Mouse (Mus musculus) hindbrain, embryonic 14.5 days (tissue): Measurements from ENCODE around the gene Zfp385c. TPM values are rescaled to one million over a fixed set of nuclear protein-coding genes. Genes with fewer than 3 reads are reported as not detected.

ENCODE experiments used
- ATAC-seq: fragments of 200-750 bp; cut with Nextera tagmentation; 2 replicates; pipeline ENCODE4 v1.8.0; 2017; ENCODE audit warnings: moderate number of reproducible peaks, mild to moderate bottlenecking, moderate TSS enrichment, moderate library complexity; ENCODE audit not compliant: low FRiP score
- DNase-seq: peaks from one replicate; pipeline ENCODE4 v3.0.0-alpha.2; 2015; ENCODE audit warnings: low spot score
- H3K27ac ChIP-seq: fragments of 300-500 bp; sonication (generic); 2 replicates; pipeline ENCODE4 v1.5.1; 2014; ENCODE audit warnings: mild to moderate bottlenecking, moderate library complexity
- H3K27me3 ChIP-seq: fragments of 300-500 bp; sonication (generic); 2 replicates; pipeline ENCODE4 v1.6.1; 2014; ENCODE audit warnings: mild to moderate bottlenecking, low read length, mixed read lengths; ENCODE audit not compliant: control insufficient read depth, insufficient read depth
- H3K36me3 ChIP-seq: fragments of 300-500 bp; sonication (generic); replicated peaks from 2 replicates; pipeline ENCODE4 v1.6.1; 2014; ENCODE audit not compliant: control insufficient read depth, insufficient read depth
- H3K4me1 ChIP-seq: fragments of 300-500 bp; sonication (generic); replicated peaks from 2 replicates; pipeline ENCODE4 v1.6.1; 2014; ENCODE audit warnings: antibody characterized with exemption, low read length, mixed read lengths; ENCODE audit not compliant: control insufficient read depth, insufficient read depth
- H3K4me2 ChIP-seq: fragments of 300-500 bp; sonication (generic); replicated peaks from 2 replicates; pipeline ENCODE4 v1.6.1; 2014; ENCODE audit warnings: mild to moderate bottlenecking, moderate library complexity
- H3K4me3 ChIP-seq: fragments of 300-500 bp; sonication (generic); replicated peaks from 2 replicates; pipeline ENCODE4 v1.5.1; 2014; ENCODE audit warnings: mild to moderate bottlenecking, low read length
- H3K9ac ChIP-seq: fragments of 300-500 bp; sonication (generic); 2 replicates; pipeline ENCODE4 v1.6.1; 2014
- H3K9me3 ChIP-seq: fragments of 300-500 bp; sonication (generic); 2 replicates; pipeline ENCODE4 v1.6.1; 2016; ENCODE audit warnings: low read length; ENCODE audit not compliant: control insufficient read depth
- WGBS: fragments of 180-500 bp; shearing (Covaris S2); extraction: QIAGEN DNeasy Blood & Tissue Kit; methylation state at CpG from one replicate; pipeline ENCODE4 v1.1.7; 2014; 5-methylcytosine and 5-hydroxymethylcytosine counted together
- polyA plus RNA-seq: library from polyadenylated mRNA; unstranded; fragments of >200 nt; fragmentation: Nextera tagmentation; extraction: Ambion mirVana; gene quantifications from 2 replicates; pipeline ENCODE4 v1.2.1, GENCODE M21; 2014

The Zfp385c gene
- polyA plus RNA-seq, 1 experiment from 2014 or later = 0.20 TPM

DNA sequence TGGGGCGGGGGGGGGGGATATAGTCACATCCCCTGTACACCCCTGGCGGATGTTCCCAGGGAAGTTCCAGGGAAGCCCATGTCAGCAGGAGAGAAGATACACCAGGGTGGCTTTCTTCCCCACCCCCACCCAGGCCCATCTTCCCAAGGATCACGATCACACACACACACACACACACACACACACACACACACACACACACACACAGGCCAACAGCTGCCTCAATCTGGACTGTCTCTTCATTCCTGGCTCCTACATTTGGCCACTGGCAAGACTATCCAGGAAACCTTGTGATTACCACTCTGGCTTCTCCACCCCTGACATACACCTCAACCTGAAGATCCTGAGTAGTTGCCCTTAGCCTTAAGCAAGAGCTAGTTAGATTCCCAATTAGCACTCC lies 6.9 kb downstream of the Zfp385c start:
- H3K9ac ChIP-seq = no peak overlapping the region
- 96% methylated on average over 3 of the region's 3 CpGs for WGBS
- no peak overlapping the region for H3K4me2 ChIP-seq
- H3K36me3 ChIP-seq = no peaks in the 10 kb centered on the region
- no peaks in the 10 kb centered on the region for H3K4me1 ChIP-seq
- no peak for DNase-seq
- H3K9me3 ChIP-seq = no peaks in the 10 kb centered on the region
- H3K27me3 ChIP-seq = no peaks in the 10 kb centered on the region
- no peak overlapping the region for H3K4me3 ChIP-seq
- no peak overlapping the region for H3K27ac ChIP-seq
- no peak for ATAC-seq

DNA sequence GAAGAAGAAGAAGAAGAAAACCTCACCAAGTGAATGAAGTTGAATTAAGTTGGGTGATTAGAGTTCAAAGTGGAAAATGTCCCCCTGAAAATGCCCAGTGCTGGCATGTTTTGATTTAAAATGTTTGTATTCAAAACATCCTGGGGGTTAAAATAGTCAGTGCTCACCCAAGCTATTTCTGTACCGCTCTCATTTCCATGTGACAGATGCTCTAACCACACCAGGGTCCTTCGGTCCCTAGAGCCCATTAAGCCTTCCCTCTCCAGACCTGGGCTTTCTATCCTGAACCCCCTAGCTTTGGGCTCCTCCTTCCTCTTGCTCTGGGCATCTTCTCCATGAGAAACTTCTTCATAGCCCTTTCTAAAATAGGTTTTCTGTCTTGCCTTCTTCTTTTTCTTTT lies 8.2 kb downstream of the Zfp385c start:
- Histone ChIP-seq H3K27ac (no peak overlapping the region), H3K9me3 (no peaks in the 10 kb centered on the region), H3K4me2 (no peak overlapping the region), H3K9ac (no peak overlapping the region), H3K27me3 (no peaks in the 10 kb centered on the region), H3K36me3 (no peaks in the 10 kb centered on the region), H3K4me1 (no peaks in the 10 kb centered on the region), H3K4me3 (no peak overlapping the region)
- DNase-seq = no peak
- no peak for ATAC-seq
- WGBS = 73% methylated on average over 2 of the region's 2 CpGs

DNA sequence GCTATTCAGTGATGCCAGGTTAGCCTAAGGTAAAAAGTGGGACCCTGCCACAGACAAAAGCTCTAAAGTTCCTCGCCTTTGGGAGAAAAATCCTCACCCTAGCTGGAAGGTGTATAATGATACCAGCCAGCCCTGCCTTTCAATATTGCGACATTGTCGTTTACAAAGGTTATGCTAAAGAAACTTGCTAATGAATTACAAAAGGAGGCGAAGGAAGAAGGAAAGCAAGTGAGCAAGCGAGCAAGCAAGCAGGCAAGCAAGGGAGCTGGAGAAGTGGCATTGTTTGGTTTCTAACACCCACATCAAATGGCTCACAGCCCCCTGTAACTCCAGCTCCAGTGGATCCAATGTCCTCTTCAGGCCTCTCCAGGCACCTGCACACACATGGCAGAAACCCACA lies 9.7 kb downstream of the Zfp385c start:
- Histone ChIP-seq H3K27ac (no peak overlapping the region), H3K9me3 (no peaks in the 10 kb centered on the region), H3K4me3 (no peak overlapping the region), H3K4me1 (no peaks in the 10 kb centered on the region), H3K9ac (no peak overlapping the region), H3K27me3 (no peaks in the 10 kb centered on the region), H3K4me2 (no peak overlapping the region), H3K36me3 (no peaks in the 10 kb centered on the region)
- DNase-seq (no peak), ATAC-seq (no peak)
- 70% methylated on average over 5 of the region's 5 CpGs for WGBS

GRCm38 (mm10) chr11:100681826-100682225 lies 10.4 kb downstream of the Zfp385c start:
- Histone ChIP-seq H3K4me3 (no peak overlapping the region), H3K4me2 (no peak overlapping the region), H3K36me3 (no peaks in the 10 kb centered on the region), H3K4me1 (no peaks in the 10 kb centered on the region), H3K27ac (no peak overlapping the region), H3K9ac (no peak overlapping the region), H3K9me3 (no peaks in the 10 kb centered on the region), H3K27me3 (no peaks in the 10 kb centered on the region)
- ATAC-seq = no peak
- DNase-seq = no peak
- WGBS = 79% methylated on average over 5 of the region's 5 CpGs

DNA sequence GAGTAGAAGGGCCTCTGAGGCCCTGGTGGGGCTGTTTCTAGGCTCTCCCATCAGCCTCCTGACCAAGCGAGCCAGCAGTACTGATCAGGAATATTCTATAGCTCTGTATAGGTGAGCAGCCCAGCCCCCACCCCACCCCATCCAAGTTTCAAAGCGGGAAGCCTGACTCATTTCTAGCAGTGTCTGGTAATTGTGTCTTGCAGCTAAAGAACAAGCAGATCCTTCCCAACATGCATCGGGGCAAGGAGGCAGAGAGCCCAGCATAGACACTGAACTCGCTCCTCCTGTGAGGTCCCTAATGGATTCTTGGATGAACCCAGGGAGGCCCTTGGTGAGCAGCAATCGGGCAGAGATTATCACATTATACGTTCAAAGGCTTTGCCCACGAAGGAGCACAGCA lies 14.4 kb downstream of the Zfp385c start:
- 63% methylated on average over 7 of the region's 7 CpGs for WGBS
- Histone ChIP-seq H3K4me2 (no peak overlapping the region), H3K9me3 (no peaks in the 10 kb centered on the region), H3K27me3 (no peaks in the 10 kb centered on the region), H3K36me3 (no peaks in the 10 kb centered on the region), H3K27ac (no peak overlapping the region), H3K4me3 (no peak overlapping the region), H3K4me1 (no peaks in the 10 kb centered on the region), H3K9ac (no peak overlapping the region)
- DNase-seq = no peak
- no peak for ATAC-seq

GRCm38 (mm10) chr11:100673169-100673568 lies 19.1 kb downstream of the Zfp385c start:
- no peak overlapping the region for H3K27ac ChIP-seq
- peak overlapping the region; percentile 18; the same call in 1 of the 2 replicates for H3K4me2 ChIP-seq
- DNase-seq (no peak), ATAC-seq (no peak)
- 2% methylated on average over 23 of the region's 23 CpGs for WGBS
- H3K9me3 ChIP-seq = no peaks in the 10 kb centered on the region
- H3K27me3 ChIP-seq = 0 out of 2 replicates have a peak, but pooled peaks cover 7% of the 10 kb centered on the region
- no peak overlapping the region; the same call in 1 of the 2 replicates for H3K9ac ChIP-seq
- H3K36me3 ChIP-seq = no peaks in the 10 kb centered on the region
- no peaks in the 10 kb centered on the region for H3K4me1 ChIP-seq
- H3K4me3 ChIP-seq = no peak overlapping the region

- Histone ChIP-seq H3K4me2 (no peak overlapping the region), H3K4me1 (no peaks in the 10 kb centered on the region), H3K36me3 (no peaks in the 10 kb centered on the region), H3K9me3 (no peaks in the 10 kb centered on the region), H3K27ac (no peak overlapping the region), H3K4me3 (no peak overlapping the region), H3K27me3 (0 out of 2 replicates have a peak, but pooled peaks cover 7% of the 10 kb centered on the region), H3K9ac (no peak overlapping the region)
- WGBS = 67% methylated on average over 2 of the region's 2 CpGs
- no peak for DNase-seq
- ATAC-seq = no peak
Observed at GRCm38 (mm10) chr11:100671956-100672355, 20.3 kb downstream of the Zfp385c start.

GRCm38 (mm10) chr11:100671049-100671448 lies 21.2 kb downstream of the Zfp385c start:
- no peak overlapping the region for H3K4me2 ChIP-seq
- no peaks in the 10 kb centered on the region for H3K36me3 ChIP-seq
- H3K27ac ChIP-seq = no peak overlapping the region
- 0 out of 2 replicates have a peak, but pooled peaks cover 7% of the 10 kb centered on the region for H3K27me3 ChIP-seq
- no peaks in the 10 kb centered on the region for H3K4me1 ChIP-seq
- WGBS = 67% methylated on average over 1 of the region's 1 CpGs
- no peak overlapping the region for H3K4me3 ChIP-seq
- DNase-seq (no peak), ATAC-seq (no peak)
- no peaks in the 10 kb centered on the region for H3K9me3 ChIP-seq
- H3K9ac ChIP-seq = no peak overlapping the region

GRCm38 (mm10) chr11:100659806-100660205 lies 32.4 kb downstream of the Zfp385c start:
- no peak overlapping the region for H3K27ac ChIP-seq
- H3K4me2 ChIP-seq = no peak overlapping the region
- H3K27me3 ChIP-seq = no peaks in the 10 kb centered on the region
- H3K9me3 ChIP-seq = no peaks in the 10 kb centered on the region
- H3K36me3 ChIP-seq = no peaks in the 10 kb centered on the region
- 73% methylated on average over 10 of the region's 10 CpGs for WGBS
- H3K4me1 ChIP-seq = no peaks in the 10 kb centered on the region
- no peak for ATAC-seq
- DNase-seq = no peak
- H3K9ac ChIP-seq = no peak overlapping the region
- no peak overlapping the region for H3K4me3 ChIP-seq

GRCm38 (mm10) chr11:100656458-100656857 lies 35.8 kb downstream of the Zfp385c start:
- H3K9me3 ChIP-seq = no peaks in the 10 kb centered on the region
- H3K27me3 ChIP-seq = peaks cover 6% of the 10 kb centered on the region; the same call in 1 of the 2 replicates
- DNase-seq = peak; percentile 26
- H3K4me3 ChIP-seq = no peak overlapping the region
- no peaks in the 10 kb centered on the region for H3K36me3 ChIP-seq
- no peak overlapping the region for H3K4me2 ChIP-seq
- no peak overlapping the region for H3K9ac ChIP-seq
- no peak overlapping the region for H3K27ac ChIP-seq
- no peaks in the 10 kb centered on the region for H3K4me1 ChIP-seq
- no peak; the same call in 1 of the 2 replicates for ATAC-seq
- WGBS = 8% methylated on average over 6 of the region's 6 CpGs
